Mouse (Mus musculus): Measurements from ENCODE around the gene Brca2.
"Not testable (repeated sequence)": the region's sequence is repeated elsewhere in the genome, so short reads cannot be mapped to it uniquely, and the experiment has no call there.

Gene Brca2

GRCm38 (mm10) chr5:150521937-150522866, at the start of gene Brca2:
Gene Brca2 (plus strand): TSS chr5:150522630.
- DNase-seq = peak; percentile 89 to 90

DNA sequence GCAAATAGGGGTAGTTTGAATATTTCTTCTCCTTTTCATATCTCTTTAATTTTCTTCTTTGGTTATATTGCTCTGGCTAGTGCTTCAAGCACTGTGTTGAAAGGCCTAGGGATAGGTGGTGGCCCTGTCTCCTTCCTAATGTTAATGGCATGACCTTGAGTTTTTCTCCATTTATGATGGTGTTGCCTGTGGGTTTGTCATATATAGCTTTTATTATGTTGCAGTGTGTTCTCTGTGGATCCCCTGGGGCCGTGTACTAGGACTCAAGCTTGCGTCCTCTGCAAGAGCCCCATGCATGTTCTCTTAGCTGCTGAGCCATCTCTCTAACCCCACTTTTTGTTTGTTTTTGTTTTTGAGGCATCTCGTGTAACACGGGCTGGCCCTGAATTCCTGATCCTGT, 45.1 kb upstream of the Brca2 start:
- no peak for DNase-seq

DNA sequence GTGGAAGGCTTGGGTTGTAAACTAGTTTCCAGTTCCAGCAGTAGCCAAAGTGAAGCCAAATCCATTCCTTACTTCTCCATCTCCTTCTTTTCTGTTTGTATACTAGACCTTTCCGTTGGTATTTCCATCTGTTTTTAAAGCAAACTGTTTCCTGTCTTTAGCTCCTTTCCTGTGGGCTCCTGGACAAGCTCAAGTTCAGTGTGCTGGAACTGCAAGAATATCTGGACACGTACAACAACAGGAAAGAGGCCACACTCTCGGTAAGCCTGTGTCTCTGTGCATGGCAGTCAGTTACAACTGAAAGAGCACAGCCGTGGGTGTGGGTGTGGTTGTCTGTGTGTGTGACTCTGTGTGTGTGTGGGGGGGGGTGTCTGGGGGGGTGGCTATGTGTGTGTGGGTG, 43.8 kb upstream of the Brca2 start:
- DNase-seq = no peak

DNA sequence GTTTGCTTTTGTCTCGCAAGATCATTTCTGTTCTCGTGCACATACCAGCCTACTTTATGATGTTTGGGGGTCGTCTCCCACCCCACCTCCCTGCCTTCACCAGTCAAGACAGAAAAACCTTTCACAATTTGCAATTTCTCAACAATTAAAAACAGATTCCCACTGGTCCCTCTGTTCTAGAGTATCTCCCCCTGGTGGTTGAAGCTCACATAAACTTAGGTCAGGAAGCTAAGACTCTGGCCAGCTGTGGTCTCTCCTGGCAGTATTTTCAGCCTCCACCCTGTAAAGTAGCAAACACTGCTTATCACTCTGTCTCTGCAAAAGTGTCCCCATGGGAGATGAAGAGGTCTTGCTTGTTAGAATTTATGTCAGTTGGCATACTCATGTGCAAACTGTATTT, 37.2 kb upstream of the Brca2 start:
- no peak for DNase-seq

- DNase-seq = no peak
These were observed 32.1 kb upstream of the Brca2 start for GRCm38 (mm10) chr5:150490285-150490684.

GRCm38 (mm10) chr5:150490821-150491220, 31.6 kb upstream of the Brca2 start:
- no peak for DNase-seq

- not testable (repeated sequence) for DNase-seq
These were observed 30.8 kb upstream of the Brca2 start for GRCm38 (mm10) chr5:150491573-150492173.

DNA sequence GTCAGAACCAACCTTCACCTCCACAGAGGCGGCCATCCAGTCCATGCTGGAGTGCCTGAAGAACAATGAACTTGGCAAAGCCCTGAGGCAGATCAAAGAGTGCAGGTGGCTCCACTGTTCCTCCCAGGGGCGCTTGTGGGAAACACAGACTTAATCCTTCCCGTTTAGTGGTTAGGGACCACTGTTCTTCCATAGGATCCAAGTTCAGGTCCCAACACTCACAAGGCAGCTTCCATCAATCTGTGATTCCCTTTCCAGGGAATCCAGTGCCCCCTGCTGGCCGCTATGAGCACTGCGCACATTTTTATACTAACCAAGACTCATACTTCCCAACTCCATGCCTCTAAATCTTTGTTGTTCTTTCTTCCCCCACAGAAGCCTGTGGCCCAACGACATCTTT, 26.6 kb upstream of the Brca2 start:
- peak; percentile 22 to 32 for DNase-seq

- no peak for DNase-seq
These were observed 11.8 kb upstream of the Brca2 start for GRCm38 (mm10) chr5:150510451-150511225.

DNA sequence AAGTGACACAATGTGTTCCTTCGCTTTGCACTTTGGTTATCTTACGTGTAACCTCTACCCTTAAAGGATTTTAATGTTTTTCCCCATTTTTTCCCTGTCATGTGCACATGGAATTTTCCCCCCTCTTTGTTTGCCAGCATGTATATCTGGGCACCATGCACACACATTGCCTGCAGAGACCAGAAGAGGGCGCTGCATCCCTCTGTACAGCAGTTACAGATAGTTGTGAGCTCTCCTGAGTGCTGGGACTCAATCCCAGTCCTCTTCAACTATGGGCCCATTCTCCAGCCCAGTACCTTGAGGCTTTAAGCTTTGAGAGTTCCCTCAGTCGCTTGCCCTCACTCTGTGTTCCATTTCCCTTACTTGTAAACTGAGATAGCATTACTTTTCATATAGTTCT, 9.2 kb upstream of the Brca2 start:
- no peak for DNase-seq

DNA sequence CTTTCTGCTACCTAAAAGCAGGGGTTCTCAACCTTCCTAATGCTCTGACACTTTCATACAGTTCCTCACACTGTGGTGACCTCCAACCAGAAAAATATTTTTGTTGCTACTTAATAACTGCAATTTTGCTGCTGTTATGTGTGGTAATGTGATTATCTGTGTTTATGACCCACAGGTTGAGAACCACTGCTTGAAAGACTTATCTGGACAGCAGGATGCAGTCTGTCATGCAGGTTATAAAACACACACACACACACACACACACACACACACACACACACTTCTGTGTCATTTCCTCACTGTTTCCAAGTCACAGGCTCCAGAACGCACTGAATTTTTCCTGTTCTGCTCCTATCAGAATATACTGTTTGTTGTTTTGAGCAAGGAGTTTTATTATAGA, 8.4 kb upstream of the Brca2 start:
- DNase-seq = no peak

GRCm38 (mm10) chr5:150518064-150518463, 4.4 kb upstream of the Brca2 start, which contains the start of gene Zar1l:
Gene Zar1l (minus strand): TSS chr5:150518164.
- DNase-seq = no peak

- DNase-seq = no peak
These were observed 2.9 kb upstream of the Brca2 start for GRCm38 (mm10) chr5:150519551-150519950.

DNA sequence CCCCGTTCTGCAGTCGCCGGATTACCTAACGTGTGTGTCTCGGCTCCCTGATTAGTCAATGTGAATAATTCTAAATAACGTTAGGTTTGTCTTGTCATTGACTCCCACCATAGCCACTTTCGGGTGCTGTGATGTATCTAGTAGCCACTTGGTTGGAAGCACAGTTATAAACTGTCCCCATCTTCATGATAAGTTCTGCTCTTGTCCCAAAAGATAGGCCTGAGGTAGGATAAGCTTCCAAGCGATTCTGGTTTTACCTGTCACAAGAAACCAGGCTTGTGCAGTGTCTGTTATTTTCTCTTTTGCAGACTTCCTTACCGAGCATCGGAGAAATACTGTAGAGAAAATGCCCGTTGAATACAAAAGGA, 421 bp downstream of the Brca2 start:
- no peak for DNase-seq

- DNase-seq = no peak
These were observed 2.8 kb downstream of the Brca2 start for GRCm38 (mm10) chr5:150525239-150525638.

DNA sequence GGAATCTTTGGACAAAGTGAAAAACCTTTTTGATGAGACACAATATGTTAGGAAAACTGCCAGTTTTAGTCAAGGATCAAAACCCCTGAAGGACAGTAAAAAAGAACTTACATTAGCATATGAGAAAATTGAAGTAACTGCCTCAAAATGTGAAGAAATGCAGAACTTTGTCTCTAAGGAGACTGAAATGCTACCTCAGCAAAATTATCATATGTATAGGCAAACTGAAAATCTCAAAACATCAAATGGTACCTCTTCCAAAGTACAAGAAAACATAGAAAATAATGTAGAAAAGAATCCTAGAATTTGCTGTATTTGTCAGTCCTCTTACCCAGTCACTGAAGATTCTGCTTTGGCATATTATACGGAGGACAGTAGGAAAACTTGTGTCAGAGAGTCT, 18.9 kb downstream of the Brca2 start:
- DNase-seq = no peak

GRCm38 (mm10) chr5:150543184-150543583, 20.8 kb downstream of the Brca2 start:
- DNase-seq = no peak

- no peak for DNase-seq
These were observed 29.2 kb downstream of the Brca2 start for GRCm38 (mm10) chr5:150551637-150552036.

DNA sequence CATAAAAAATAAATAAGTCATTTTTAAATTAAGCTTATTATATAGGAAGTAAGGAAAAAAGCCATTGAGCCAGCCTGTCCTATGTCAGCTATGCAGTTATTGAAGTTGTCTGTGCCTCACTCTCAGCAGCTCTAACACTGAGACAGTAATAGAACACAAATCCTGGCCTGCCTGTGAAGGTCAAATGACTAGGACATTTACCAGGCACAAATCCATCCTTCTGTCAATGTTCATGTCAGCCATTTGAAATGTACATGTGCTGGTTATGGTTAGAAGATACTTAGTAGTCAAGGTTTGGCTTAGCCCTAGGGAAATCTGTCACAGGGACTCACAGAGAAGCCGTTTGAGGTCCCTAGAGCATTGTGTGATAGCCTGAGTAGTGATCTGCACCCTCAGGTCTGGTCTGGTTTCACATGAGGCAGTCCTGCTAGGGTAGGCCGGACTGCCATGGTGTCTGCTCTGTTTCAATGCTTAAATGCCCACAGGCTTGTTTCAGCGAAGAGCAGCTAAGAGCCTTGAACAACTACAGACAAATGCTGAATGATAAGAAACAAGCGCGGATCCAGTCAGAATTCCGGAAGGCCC, 37.2 kb downstream of the Brca2 start:
- no peak for DNase-seq

DNA sequence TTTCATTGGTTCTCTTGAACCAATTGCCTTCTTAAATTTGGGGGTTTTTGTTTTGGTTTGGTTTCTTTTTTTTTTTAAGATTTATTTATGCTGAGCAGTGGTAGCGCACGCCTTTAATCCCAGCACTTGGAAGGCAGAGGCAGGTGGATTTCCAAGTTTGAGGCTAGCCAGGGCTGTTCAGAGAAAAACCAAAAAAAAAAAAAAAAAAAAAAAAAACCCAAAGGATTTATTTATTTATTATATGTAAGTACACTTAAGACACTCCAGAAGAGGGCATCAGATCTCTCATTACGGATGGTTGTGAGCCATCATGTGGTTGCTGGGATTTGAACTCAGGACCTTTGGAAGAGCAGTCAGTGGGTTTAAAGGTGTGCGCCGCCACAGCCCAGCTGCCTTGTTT, 38.4 kb downstream of the Brca2 start:
- DNase-seq = no peak

- no peak for DNase-seq
These were observed 38.9 kb downstream of the Brca2 start for GRCm38 (mm10) chr5:150561376-150561775.

GRCm38 (mm10) chr5:150561783-150562182, 39.4 kb downstream of the Brca2 start:
- no peak for DNase-seq

GRCm38 (mm10) chr5:150564426-150564825, 42.0 kb downstream of the Brca2 start:
- no peak for DNase-seq
